Mouse (Mus musculus) heart, embryonic 12.5 days (tissue): ENCODE data around the gene Dennd4a. TPM values are rescaled to one million over a fixed set of nuclear protein-coding genes. Genes with fewer than 3 reads are reported as not detected.
"Not testable (repeated sequence)": the region's sequence is repeated elsewhere in the genome, so short reads cannot be mapped to it uniquely, and the experiment has no call there.

Experiments used
- ATAC-seq: fragments of 200-750 bp; cut with Nextera tagmentation; 2 replicates; pipeline ENCODE4 v1.8.0; 2017; ENCODE audit warnings: moderate TSS enrichment, moderate library complexity; ENCODE audit not compliant: insufficient number of reproducible peaks, low FRiP score
- H3K27ac ChIP-seq: fragments of 300-500 bp; sonication (generic); 2 replicates; pipeline ENCODE4 v1.5.1; 2016; ENCODE audit warnings: mild to moderate bottlenecking, moderate library complexity; ENCODE audit not compliant: poor library complexity, severe bottlenecking
- H3K27me3 ChIP-seq: fragments of 300-500 bp; sonication (generic); replicated peaks from 2 replicates; pipeline ENCODE4 v1.6.1; 2016; ENCODE audit warnings: mild to moderate bottlenecking, moderate library complexity
- H3K36me3 ChIP-seq: fragments of 300-500 bp; sonication (generic); 2 replicates; pipeline ENCODE4 v1.6.1; 2016; ENCODE audit warnings: mild to moderate bottlenecking, moderate library complexity
- H3K4me1 ChIP-seq: fragments of 300-500 bp; sonication (generic); replicated peaks from 2 replicates; pipeline ENCODE4 v1.6.1; 2016; ENCODE audit warnings: mild to moderate bottlenecking
- H3K4me2 ChIP-seq: fragments of 300-500 bp; sonication (generic); 2 replicates; pipeline ENCODE4 v1.6.1; 2016; ENCODE audit warnings: mild to moderate bottlenecking, moderate library complexity
- H3K4me3 ChIP-seq: fragments of 300-500 bp; sonication (generic); 2 replicates; pipeline ENCODE4 v1.5.1; 2016; ENCODE audit warnings: mild to moderate bottlenecking
- H3K9ac ChIP-seq: fragments of 300-500 bp; sonication (generic); 2 replicates; pipeline ENCODE4 v1.6.1; 2016; ENCODE audit warnings: mild to moderate bottlenecking, moderate library complexity
- H3K9me3 ChIP-seq: fragments of 300-500 bp; sonication (generic); replicated peaks from 2 replicates; pipeline ENCODE4 v1.6.1; 2016; ENCODE audit warnings: mild to moderate bottlenecking, moderate library complexity
- WGBS: fragments of 180-500 bp; shearing (Covaris S2); methylation state at CpG from one replicate; pipeline ENCODE4 v1.1.7; 2016; 5-methylcytosine and 5-hydroxymethylcytosine counted together
- polyA plus RNA-seq: library from polyadenylated mRNA; unstranded; fragments of >200 nt; fragmentation: Nextera tagmentation; extraction: Ambion mirVana; gene quantifications from 2 replicates; pipeline ENCODE4 v1.2.1, GENCODE M21; 2016

Gene Dennd4a
- polyA plus RNA-seq, 1 experiment from 2014 or later, result 5.4 TPM

GRCm38 (mm10) chr9:64819686-64820085 is 8.5 kb downstream of the Dennd4a start:
- ATAC-seq, H3K4me2 ChIP-seq, H3K36me3 ChIP-seq, H3K27me3 ChIP-seq, H3K9me3 ChIP-seq, H3K27ac ChIP-seq, H3K9ac ChIP-seq, H3K4me1 ChIP-seq, H3K4me3 ChIP-seq: not testable (repeated sequence)
- WGBS, result 88% methylated on average over 4 of the region's 4 CpGs

- Histone ChIP-seq H3K27ac (no peak overlapping the region), H3K36me3 (no peaks in the 10 kb centered on the region), H3K9me3 (no peaks in the 10 kb centered on the region), H3K4me2 (no peak overlapping the region), H3K4me1 (peaks cover 4% of the 10 kb centered on the region; the same call in 1 of the 2 replicates), H3K4me3 (no peak overlapping the region), H3K27me3 (no peaks in the 10 kb centered on the region), H3K9ac (no peak overlapping the region)
- 66% methylated on average over 3 of the region's 3 CpGs for WGBS
- ATAC-seq, result no peak
Measured at GRCm38 (mm10) chr9:64820086-64820795, 9.1 kb downstream of the Dennd4a start.

- Histone ChIP-seq H3K4me1 (peaks cover 4% of the 10 kb centered on the region; the same call in 1 of the 2 replicates), H3K27me3 (no peaks in the 10 kb centered on the region), H3K9me3 (no peaks in the 10 kb centered on the region), H3K9ac (no peak overlapping the region), H3K36me3 (no peaks in the 10 kb centered on the region), H3K4me2 (no peak overlapping the region), H3K27ac (no peak overlapping the region), H3K4me3 (no peak overlapping the region)
- no peak for ATAC-seq
- WGBS, result 82% methylated on average over 7 of the region's 7 CpGs
Measured at GRCm38 (mm10) chr9:64822235-64822634, 11.1 kb downstream of the Dennd4a start.

- WGBS, result 81% methylated on average over 5 of the region's 5 CpGs
- Histone ChIP-seq H3K9me3 (no peaks in the 10 kb centered on the region), H3K4me1 (peaks cover 4% of the 10 kb centered on the region; the same call in 1 of the 2 replicates), H3K36me3 (no peaks in the 10 kb centered on the region), H3K27ac (no peak overlapping the region), H3K9ac (no peak overlapping the region), H3K27me3 (no peaks in the 10 kb centered on the region), H3K4me3 (no peak overlapping the region), H3K4me2 (no peak overlapping the region)
- no peak for ATAC-seq
Measured at GRCm38 (mm10) chr9:64824389-64825008, 13.4 kb downstream of the Dennd4a start.

GRCm38 (mm10) chr9:64830092-64830618 is 19.0 kb downstream of the Dennd4a start:
- H3K9ac ChIP-seq, result no peak overlapping the region
- no peaks in the 10 kb centered on the region for H3K27me3 ChIP-seq
- no peaks in the 10 kb centered on the region for H3K36me3 ChIP-seq
- no peak for ATAC-seq
- no peak overlapping the region for H3K4me2 ChIP-seq
- H3K4me1 ChIP-seq, result no peaks in the 10 kb centered on the region
- no peak overlapping the region for H3K4me3 ChIP-seq
- 39% methylated on average over 6 of the region's 6 CpGs for WGBS
- no peak overlapping the region for H3K27ac ChIP-seq
- H3K9me3 ChIP-seq, result no peaks in the 10 kb centered on the region

- no peaks in the 10 kb centered on the region for H3K27me3 ChIP-seq
- no peak overlapping the region for H3K27ac ChIP-seq
- H3K36me3 ChIP-seq, result no peaks in the 10 kb centered on the region
- no peaks in the 10 kb centered on the region for H3K4me1 ChIP-seq
- ATAC-seq, result no peak
- no peaks in the 10 kb centered on the region for H3K9me3 ChIP-seq
- H3K9ac ChIP-seq, result no peak overlapping the region
- H3K4me3 ChIP-seq, result no peak overlapping the region
- WGBS, result 91% methylated on average over 7 of the region's 7 CpGs
- H3K4me2 ChIP-seq, result no peak overlapping the region
Measured at GRCm38 (mm10) chr9:64830641-64831040, 19.5 kb downstream of the Dennd4a start.

GRCm38 (mm10) chr9:64831760-64832159 is 20.6 kb downstream of the Dennd4a start:
- H3K9me3 ChIP-seq, result no peaks in the 10 kb centered on the region
- 0 out of 2 replicates have a peak, but pooled peaks cover 3% of the 10 kb centered on the region for H3K36me3 ChIP-seq
- no peak overlapping the region for H3K27ac ChIP-seq
- H3K4me1 ChIP-seq, result no peaks in the 10 kb centered on the region
- no peaks in the 10 kb centered on the region for H3K27me3 ChIP-seq
- H3K4me2 ChIP-seq, result no peak overlapping the region
- ATAC-seq, result no peak
- H3K4me3 ChIP-seq, result no peak overlapping the region
- 85% methylated on average over 2 of the region's 2 CpGs for WGBS
- no peak overlapping the region for H3K9ac ChIP-seq

GRCm38 (mm10) chr9:64834418-64834817 is 23.3 kb downstream of the Dennd4a start:
- H3K9me3 ChIP-seq, result no peaks in the 10 kb centered on the region
- no peak overlapping the region for H3K27ac ChIP-seq
- H3K36me3 ChIP-seq, result 0 out of 2 replicates have a peak, but pooled peaks cover 3% of the 10 kb centered on the region
- H3K4me1 ChIP-seq, result no peaks in the 10 kb centered on the region
- no peak overlapping the region for H3K4me3 ChIP-seq
- 83% methylated on average over 3 of the region's 3 CpGs for WGBS
- ATAC-seq, result no peak
- no peak overlapping the region for H3K9ac ChIP-seq
- no peak overlapping the region for H3K4me2 ChIP-seq
- H3K27me3 ChIP-seq, result no peaks in the 10 kb centered on the region

GRCm38 (mm10) chr9:64845355-64845754 is 34.2 kb downstream of the Dennd4a start:
- no peak overlapping the region for H3K4me2 ChIP-seq
- H3K27ac ChIP-seq, result no peak overlapping the region
- H3K9ac ChIP-seq, result no peak overlapping the region
- no peak overlapping the region for H3K4me3 ChIP-seq
- H3K36me3 ChIP-seq, result peaks cover 8% of the 10 kb centered on the region
- no peaks in the 10 kb centered on the region for H3K9me3 ChIP-seq
- H3K27me3 ChIP-seq, result no peaks in the 10 kb centered on the region
- H3K4me1 ChIP-seq, result no peaks in the 10 kb centered on the region
- ATAC-seq, result no peak
- WGBS, result 72% methylated on average over 4 of the region's 4 CpGs

GRCm38 (mm10) chr9:64849548-64849947 is 38.4 kb downstream of the Dennd4a start:
- 63% methylated on average over 1 of the region's 1 CpGs for WGBS
- no peak for ATAC-seq
- no peaks in the 10 kb centered on the region for H3K36me3 ChIP-seq
- no peak overlapping the region for H3K4me2 ChIP-seq
- peaks cover 7% of the 10 kb centered on the region for H3K4me1 ChIP-seq
- H3K27ac ChIP-seq, result no peak overlapping the region
- no peak overlapping the region for H3K4me3 ChIP-seq
- H3K9me3 ChIP-seq, result no peaks in the 10 kb centered on the region
- no peak overlapping the region for H3K9ac ChIP-seq
- H3K27me3 ChIP-seq, result no peaks in the 10 kb centered on the region

GRCm38 (mm10) chr9:64860083-64860482 is 48.9 kb downstream of the Dennd4a start:
- H3K4me3 ChIP-seq, result no peak overlapping the region
- no peak overlapping the region for H3K9ac ChIP-seq
- H3K9me3 ChIP-seq, result no peaks in the 10 kb centered on the region
- ATAC-seq, result no peak
- no peaks in the 10 kb centered on the region for H3K27me3 ChIP-seq
- H3K36me3 ChIP-seq, result peaks cover 11% of the 10 kb centered on the region
- no peaks in the 10 kb centered on the region; the same call in 1 of the 2 replicates for H3K4me1 ChIP-seq
- H3K4me2 ChIP-seq, result no peak overlapping the region
- H3K27ac ChIP-seq, result no peak overlapping the region
